Comparison of ENCODE assay signal across 23 mouse cellular contexts in the genomic region with DNA sequence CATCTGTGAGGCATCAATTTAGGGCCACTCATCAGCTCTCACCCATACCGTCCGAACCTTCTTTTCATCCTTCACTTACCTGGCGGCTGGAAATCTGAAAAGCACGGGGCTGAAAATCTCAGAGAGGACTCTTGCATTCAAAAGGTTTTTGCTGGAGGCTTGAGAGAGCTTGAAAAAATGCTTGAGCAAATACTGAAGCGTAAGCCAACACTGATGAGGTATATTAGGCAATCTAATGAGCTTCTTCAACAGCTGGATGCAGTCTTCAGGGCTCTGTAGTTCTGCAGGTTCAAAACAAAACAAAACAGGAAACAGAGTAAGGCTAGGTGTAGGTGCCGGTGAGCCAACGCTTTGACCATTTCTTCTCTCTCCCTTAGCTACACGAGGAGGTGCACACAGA.
"Had no signal": no experiment of that assay in that cellular context is flagged by ENCODE, and none has a peak within 500 bp of the region (broad histone marks: within the 10 kb centered on the region; RNA-seq: fewer than 3 reads in every experiment).

No protein-coding gene starts in this region.

- H3K4me1 ChIP-seq: intestine, embryonic 15.5 days had no signal

- H3K9me3 ChIP-seq: intestine, embryonic 15.5 days; limb, embryonic 12.5 days; limb, embryonic 15.5 days; megakaryocyte, embryonic 14.5 days; midbrain, embryonic 10.5 days; neural tube, embryonic 12.5 days; neural tube, embryonic 15.5 days had no signal

- H3K9ac ChIP-seq: intestine, embryonic 15.5 days; limb, embryonic 12.5 days; limb, embryonic 15.5 days; liver, embryonic 14.5 days; liver, postnatal 0 days; lung, embryonic 14.5 days; neural tube, embryonic 12.5 days; neural tube, embryonic 15.5 days had no signal

- DNase-seq: kidney, adult 11 months; kidney, adult 8-10 months; kidney, postnatal 14 days; kidney, postnatal 4 days; left cerebral cortex, postnatal 4 days; liver, postnatal 0 days; lung, embryonic 14.5 days; lung, postnatal 10 days; midbrain, embryonic 14.5 days; right cerebral cortex, adult 18-20 months; right cerebral cortex, postnatal 14 days; right cerebral cortex, postnatal 4 days; spleen, adult 18-20 months had no signal

- H3K4me2 ChIP-seq: intestine, embryonic 15.5 days; limb, embryonic 12.5 days; limb, embryonic 15.5 days; liver, embryonic 11.5 days; lung, embryonic 14.5 days; neural tube, embryonic 12.5 days; neural tube, embryonic 15.5 days had no signal

- H3K27me3 ChIP-seq: intestine, embryonic 15.5 days; limb, embryonic 15.5 days; megakaryocyte, embryonic 14.5 days; neural tube, embryonic 12.5 days; neural tube, embryonic 15.5 days had no signal

- H3K4me3 ChIP-seq: intestine, embryonic 15.5 days; limb, embryonic 12.5 days; limb, embryonic 15.5 days; megakaryocyte, embryonic 14.5 days; midbrain, embryonic 10.5 days; neural tube, embryonic 12.5 days; neural tube, embryonic 15.5 days had no signal

- ATAC-seq: intestine, embryonic 15.5 days; liver, postnatal 0 days had no signal

- H3K27ac ChIP-seq: intestine, embryonic 15.5 days; limb, embryonic 12.5 days; limb, embryonic 15.5 days; liver, embryonic 14.5 days; midbrain, embryonic 10.5 days; neural tube, embryonic 12.5 days; neural tube, embryonic 15.5 days; stomach, postnatal 0 days had no signal
